Mouse (Mus musculus) MEL-GATA-1-ER (cell line): ENCODE results near the gene Myh11.

Experiments used
- DNase-seq: peaks from one replicate; pipeline ENCODE4 v3.0.0-alpha.2; 2012; ENCODE audit warnings: low read depth; ENCODE audit errors: extremely low read depth

The Myh11 gene

GRCm38 (mm10) chr16:14291223-14291622 lies at the start of gene Myh11:
Gene Myh11, minus strand, starts transcription at chr16:14291372.
- no peak for DNase-seq

GRCm38 (mm10) chr16:14328156-14328555 lies 37.0 kb upstream of the Myh11 start:
- DNase-seq: no peak

- DNase-seq: no peak
Measured at GRCm38 (mm10) chr16:14320494-14320893, 29.3 kb upstream of the Myh11 start.

- DNase-seq: no peak
Measured at GRCm38 (mm10) chr16:14319681-14320080, 28.5 kb upstream of the Myh11 start.

- peak; percentile 91 for DNase-seq
Measured at GRCm38 (mm10) chr16:14316884-14317876, 26.0 kb upstream of the Myh11 start, which contains the start of gene Fopnl. Gene Fopnl, minus strand, starts transcription at chr16:14317405.

- DNase-seq: no peak
Measured at GRCm38 (mm10) chr16:14312914-14313313, 21.7 kb upstream of the Myh11 start.

GRCm38 (mm10) chr16:14311371-14311770 lies 20.2 kb upstream of the Myh11 start:
- DNase-seq: peak; percentile 44

GRCm38 (mm10) chr16:14309833-14310232 lies 18.7 kb upstream of the Myh11 start:
- peak; percentile 71 for DNase-seq

GRCm38 (mm10) chr16:14308245-14309073 lies 17.3 kb upstream of the Myh11 start:
- DNase-seq: peak; percentile 43

- peak; percentile 88 for DNase-seq
Measured at GRCm38 (mm10) chr16:14307373-14307772, 16.2 kb upstream of the Myh11 start.

- no peak for DNase-seq
Measured at GRCm38 (mm10) chr16:14306451-14306850, 15.3 kb upstream of the Myh11 start.

GRCm38 (mm10) chr16:14304791-14305190 lies 13.6 kb upstream of the Myh11 start:
- DNase-seq: no peak

GRCm38 (mm10) chr16:14303676-14304075 lies 12.5 kb upstream of the Myh11 start:
- no peak for DNase-seq

GRCm38 (mm10) chr16:14303148-14303547 lies 12.0 kb upstream of the Myh11 start:
- no peak for DNase-seq

GRCm38 (mm10) chr16:14298461-14298860 lies 7.3 kb upstream of the Myh11 start:
- DNase-seq: no peak

GRCm38 (mm10) chr16:14297746-14298145 lies 6.6 kb upstream of the Myh11 start:
- no peak for DNase-seq

- DNase-seq: no peak
Measured at GRCm38 (mm10) chr16:14297137-14297536, 6.0 kb upstream of the Myh11 start.

- DNase-seq: no peak
Measured at GRCm38 (mm10) chr16:14296544-14297124, 5.5 kb upstream of the Myh11 start.

GRCm38 (mm10) chr16:14295291-14295690 lies 4.1 kb upstream of the Myh11 start:
- DNase-seq: no peak

- no peak for DNase-seq
Measured at GRCm38 (mm10) chr16:14292205-14293199, 1.3 kb upstream of the Myh11 start.
